Mouse (Mus musculus): Measurements from ENCODE around the gene Pcsk7.

Gene Pcsk7

GRCm38 (mm10) chr9:45906355-45907077 lies at the start of gene Pcsk7, which contains the start of gene Rnf214:
Pcsk7 (plus strand) TSS chr9:45906497.
Rnf214 (minus strand) TSS chr9:45906911.
- DNase-seq: peak; percentile 89

- DNase-seq: no peak
These were observed 46.9 kb upstream of the Pcsk7 start for GRCm38 (mm10) chr9:45859364-45859763.

DNA sequence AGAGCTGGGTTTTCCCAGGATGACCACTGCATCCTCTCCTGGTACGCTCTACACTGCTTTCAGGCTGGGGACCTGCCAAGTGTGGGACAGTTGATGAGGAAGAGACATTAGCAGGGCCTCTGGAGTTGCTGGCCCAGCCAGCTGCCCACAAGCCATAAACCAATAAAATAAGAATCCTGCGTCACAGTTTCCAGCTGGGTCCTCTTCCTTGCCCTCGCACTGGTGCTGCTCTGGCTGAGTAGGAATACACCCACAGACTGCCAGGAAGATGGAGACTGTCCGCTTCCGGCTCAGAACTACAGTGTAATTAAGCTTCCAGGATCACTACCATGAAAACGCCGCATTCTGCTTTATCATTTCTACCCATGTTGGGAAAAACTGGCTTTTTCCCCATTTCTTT lies 44.5 kb upstream of the Pcsk7 start:
- DNase-seq: no peak

DNA sequence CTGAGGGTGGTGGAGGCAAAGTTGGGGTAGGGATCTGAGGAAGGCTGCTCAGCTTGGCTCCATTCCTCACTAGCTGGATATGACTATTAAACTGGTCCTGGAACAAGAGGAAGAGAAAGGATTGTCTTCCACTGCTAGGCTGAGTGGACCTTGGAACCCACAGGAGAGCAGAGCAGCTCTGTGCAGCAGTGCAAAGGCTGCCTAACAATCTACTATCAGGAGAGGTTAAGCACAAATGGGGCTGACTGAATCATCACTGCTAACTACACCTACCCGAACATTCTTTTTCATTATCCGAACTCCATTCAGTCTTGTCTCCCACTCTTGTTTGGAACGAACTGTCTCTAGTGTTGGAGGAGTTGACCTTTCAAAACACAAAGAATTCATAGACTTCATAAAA lies 37.1 kb upstream of the Pcsk7 start:
- DNase-seq: no peak

- no peak for DNase-seq
These were observed 36.0 kb upstream of the Pcsk7 start for GRCm38 (mm10) chr9:45870265-45870664.

GRCm38 (mm10) chr9:45877928-45878327 lies 28.4 kb upstream of the Pcsk7 start:
- DNase-seq: no peak

DNA sequence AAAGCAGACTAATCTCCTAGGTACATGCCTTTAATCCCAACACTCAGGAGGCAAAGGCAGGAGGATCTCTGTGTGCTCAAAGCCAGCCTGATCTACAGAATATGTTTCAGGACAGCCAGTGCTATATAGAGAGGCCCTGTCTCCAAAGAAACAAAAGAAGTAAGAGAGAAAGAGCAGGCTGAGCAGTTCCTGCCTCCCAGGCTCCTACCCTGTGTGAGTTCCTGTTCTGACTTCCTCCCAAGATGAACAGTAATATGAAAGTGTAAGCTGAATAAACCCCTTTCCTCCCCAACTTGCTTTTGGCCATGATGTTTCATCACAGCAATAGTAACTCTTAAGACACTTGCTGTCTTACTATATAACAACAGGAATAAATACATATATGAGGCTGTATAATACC lies 12.6 kb upstream of the Pcsk7 start:
- no peak for DNase-seq

DNA sequence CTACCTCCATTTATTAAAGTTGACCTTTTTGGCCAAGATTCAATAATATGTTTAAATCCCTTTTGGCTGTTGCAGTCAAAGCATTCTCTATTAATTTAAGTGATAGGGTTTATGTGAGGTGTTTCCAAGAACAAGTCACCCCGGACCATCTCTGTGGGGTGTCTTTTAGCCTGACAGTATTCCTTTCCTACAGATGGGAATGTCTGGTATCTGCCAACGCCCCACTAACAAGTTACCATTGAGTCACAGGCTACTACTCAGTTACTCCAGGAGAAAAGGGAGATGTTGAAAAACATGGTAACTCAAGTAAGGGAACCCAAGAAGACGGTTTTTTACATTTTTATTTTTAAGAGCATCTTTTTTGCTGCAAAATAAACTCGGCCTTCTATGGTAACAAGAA lies 1.1 kb upstream of the Pcsk7 start:
- DNase-seq: no peak

- DNase-seq: peak; percentile 62
These were observed 473 bp upstream of the Pcsk7 start for GRCm38 (mm10) chr9:45905811-45906237.

DNA sequence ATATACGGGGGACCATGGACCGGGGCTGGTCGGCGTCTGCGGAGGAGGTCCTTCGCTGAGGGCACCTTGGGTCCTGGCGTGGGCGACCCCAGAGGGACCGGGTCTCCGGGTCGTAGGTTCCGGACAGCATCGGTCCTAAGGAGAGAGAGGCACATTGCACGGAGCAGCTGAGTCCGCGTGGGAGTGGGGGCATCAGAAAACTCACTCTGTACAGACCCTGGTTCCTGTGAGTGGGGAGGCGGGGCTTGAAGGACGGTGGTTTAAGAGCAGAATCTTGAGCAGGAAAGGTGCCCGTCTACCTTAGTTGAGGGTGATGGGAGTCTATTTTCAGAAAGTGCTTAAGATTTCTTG lies 756 bp downstream of the Pcsk7 start:
- DNase-seq: no peak

DNA sequence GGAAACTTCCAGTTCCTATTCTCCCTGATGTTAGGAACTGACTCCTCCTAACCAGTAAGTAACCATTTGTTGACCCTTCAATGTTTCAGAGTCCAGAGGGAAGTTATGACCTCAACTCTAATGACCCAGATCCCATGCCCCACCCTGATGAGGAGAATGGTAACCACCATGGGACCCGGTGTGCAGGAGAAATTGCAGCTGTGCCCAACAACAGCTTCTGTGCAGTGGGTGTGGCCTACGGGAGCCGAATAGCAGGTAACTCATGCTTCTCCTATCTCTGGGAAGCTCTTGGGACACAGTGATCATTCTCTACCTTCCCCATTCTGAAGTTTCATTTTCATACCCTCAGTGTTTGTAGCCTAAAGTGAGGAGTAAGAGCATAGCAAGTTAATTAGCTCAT lies 4.7 kb downstream of the Pcsk7 start:
- no peak for DNase-seq

DNA sequence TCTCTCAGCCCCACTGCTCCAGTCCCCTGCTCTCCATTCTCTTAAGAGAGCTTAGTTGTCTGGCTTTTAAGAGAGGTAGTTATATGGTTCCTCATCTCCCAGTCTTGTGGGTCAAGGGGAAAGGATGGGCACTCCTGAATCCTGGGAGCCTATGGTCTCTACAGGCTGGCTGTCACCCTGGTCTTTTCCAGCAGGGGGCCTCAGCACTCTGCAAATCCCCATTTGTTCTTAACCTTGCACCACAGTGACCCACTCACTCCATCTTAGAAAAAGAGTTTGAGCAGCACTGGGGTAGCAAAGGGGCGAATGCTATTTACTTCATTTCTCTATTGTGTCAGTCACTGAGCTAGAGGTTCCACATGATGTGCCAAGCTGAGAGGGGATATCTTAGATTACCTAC lies 5.4 kb downstream of the Pcsk7 start:
- DNase-seq: peak; percentile 52

- DNase-seq: no peak
These were observed 9.4 kb downstream of the Pcsk7 start for GRCm38 (mm10) chr9:45915659-45916058.

- no peak for DNase-seq
These were observed 11.0 kb downstream of the Pcsk7 start for GRCm38 (mm10) chr9:45917041-45917934.

DNA sequence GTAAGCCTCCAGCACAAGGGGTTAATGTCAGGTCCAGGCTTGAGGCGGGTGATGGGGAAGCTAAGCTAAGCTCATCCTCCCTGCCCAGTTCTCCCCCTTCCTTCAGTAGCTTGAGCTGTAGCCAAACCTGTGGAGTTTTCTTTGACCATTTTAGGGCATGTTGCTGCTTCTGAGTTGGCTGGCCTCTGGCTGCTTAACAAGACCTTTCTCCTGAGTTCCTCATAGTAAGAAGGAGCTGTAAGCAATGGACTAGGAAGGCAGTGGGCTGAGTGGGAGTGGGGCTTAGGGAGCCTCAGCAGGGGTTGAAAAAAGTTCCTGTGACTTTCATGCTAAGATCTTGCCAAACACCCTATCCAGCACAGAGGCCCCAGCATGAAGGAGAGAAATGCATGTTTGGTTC lies 13.6 kb downstream of the Pcsk7 start:
- DNase-seq: no peak

GRCm38 (mm10) chr9:45929285-45929684 lies 23.0 kb downstream of the Pcsk7 start:
- peak; percentile 9 for DNase-seq

- peak; percentile 29 for DNase-seq
These were observed 25.7 kb downstream of the Pcsk7 start for GRCm38 (mm10) chr9:45931958-45932357.

DNA sequence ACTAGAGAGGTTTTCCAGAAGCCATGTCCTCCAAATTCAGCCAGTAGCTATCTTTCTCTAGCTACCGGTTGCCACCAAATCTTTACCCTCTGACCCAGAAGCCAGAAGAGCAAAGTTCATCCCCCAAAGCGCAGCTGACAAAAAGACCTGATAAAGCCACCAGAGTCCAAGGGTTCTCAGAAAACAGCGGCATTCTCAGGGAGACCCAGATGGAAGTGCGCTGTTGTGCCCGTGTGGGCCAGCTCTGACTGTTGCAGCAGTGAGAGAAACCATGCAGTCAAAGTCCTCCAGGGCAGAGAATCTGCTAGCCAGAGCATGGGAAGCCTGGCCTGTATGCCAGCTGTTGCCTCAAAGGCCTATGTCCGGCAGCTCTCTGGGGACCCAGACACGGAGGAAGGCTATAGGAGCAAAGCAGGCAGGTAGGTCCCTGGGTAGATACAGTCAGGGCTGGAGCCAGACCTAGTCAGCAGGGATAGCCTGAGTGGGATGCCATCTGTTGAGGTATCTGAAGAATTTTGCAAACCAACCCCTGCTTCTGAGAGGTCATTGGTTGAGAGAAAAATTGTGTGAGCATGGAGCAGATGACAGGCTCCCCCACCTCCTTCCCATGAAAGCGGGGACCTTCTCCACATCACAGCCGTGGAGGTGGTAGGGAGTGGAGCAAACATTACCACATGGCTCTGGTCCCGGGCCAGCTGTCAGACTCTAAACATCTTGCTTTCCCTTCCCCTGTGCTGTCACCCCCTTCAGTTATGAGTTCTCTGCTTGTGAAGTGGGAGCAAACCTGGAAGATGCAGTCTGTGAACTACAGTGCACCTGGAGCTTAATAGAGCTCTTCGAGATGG lies 26.5 kb downstream of the Pcsk7 start:
- DNase-seq: peak; percentile 29

- peak; percentile 16 for DNase-seq
These were observed 29.4 kb downstream of the Pcsk7 start, which contains the start of gene Tagln for GRCm38 (mm10) chr9:45935628-45936210. Tagln (minus strand) TSS chr9:45936058.

DNA sequence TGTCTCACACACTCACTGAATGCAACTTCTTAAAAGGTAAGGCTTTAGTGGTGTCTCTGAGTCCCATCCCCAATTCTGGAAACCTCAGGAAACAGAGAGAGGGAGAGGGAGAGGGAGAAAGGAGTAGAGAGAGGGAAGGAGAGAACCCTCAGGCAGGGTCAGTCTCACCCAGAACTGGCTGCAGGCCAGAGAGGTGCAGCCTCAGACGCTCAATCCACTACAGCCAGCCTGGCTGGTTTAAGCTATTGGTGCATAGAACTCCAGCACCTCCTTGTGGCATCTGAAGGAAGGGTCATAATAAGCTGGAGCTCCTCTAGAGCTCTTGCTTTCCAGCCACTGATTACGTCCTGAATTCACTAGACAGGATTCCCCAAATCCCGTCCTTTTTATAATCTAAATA lies 30.6 kb downstream of the Pcsk7 start:
- DNase-seq: peak; percentile 73

GRCm38 (mm10) chr9:45938088-45938487 lies 31.8 kb downstream of the Pcsk7 start:
- DNase-seq: peak; percentile 35

- DNase-seq: peak; percentile 36
These were observed 32.8 kb downstream of the Pcsk7 start for GRCm38 (mm10) chr9:45938952-45939637.

Data from cerebellum, adult 9-10 months (tissue).